Mouse (Mus musculus) CH12.LX (cell line): Measurements from ENCODE around the gene Ate1. TPM values are rescaled to one million over a fixed set of nuclear protein-coding genes. Genes with fewer than 3 reads are reported as not detected.

ENCODE experiments used
- DNase-seq: peaks from one replicate; pipeline ENCODE4 v3.0.0-alpha.2; 2013; ENCODE audit errors: extremely low read depth
- H3K27ac ChIP-seq: 2 replicates; pipeline ENCODE4 v1.5.1; 2012; ENCODE audit warnings: low read depth, mild to moderate bottlenecking, control low read depth, moderate library complexity; ENCODE audit not compliant: insufficient read depth
- H3K27me3 ChIP-seq: replicated peaks from 2 replicates; pipeline ENCODE3; 2012; ENCODE audit warnings: inconsistent platforms
- H3K36me3 ChIP-seq, 2 experiments: replicated peaks in 1 of 2; 2 replicates each; pipeline versions ENCODE3 to v1.6.1; 2012; ENCODE audit warnings: inconsistent platforms in 1 of 2, low read length in 1 of 2, mild to moderate bottlenecking in 1 of 2, mixed read lengths in 1 of 2, moderate library complexity in 1 of 2; ENCODE audit not compliant: control insufficient read depth in 1 of 2, insufficient read depth in 1 of 2
- H3K4me1 ChIP-seq, 2 experiments: 2 replicates each; pipeline ENCODE4 v1.6.1; 2012; ENCODE audit warnings: inconsistent platforms in 1 of 2, moderate library complexity in 1 of 2; ENCODE audit not compliant: insufficient read depth in 2 of 2, control insufficient read depth in 1 of 2
- H3K4me2 ChIP-seq: 2 replicates; pipeline ENCODE4 v1.6.1; 2012; ENCODE audit warnings: low read depth, mild to moderate bottlenecking, control low read depth; ENCODE audit not compliant: poor library complexity, insufficient read depth, severe bottlenecking
- H3K4me3 ChIP-seq, 3 experiments: fragments of 150-350 bp in 1 of 3; sonication (generic) in 1 of 3; replicated peaks in 1 of 3; 2 replicates each; pipeline versions ENCODE3 to v1.5.1; 2011 to 2012; ENCODE audit warnings: low read depth in 2 of 3, low read length in 2 of 3, mild to moderate bottlenecking in 2 of 3, moderate library complexity in 2 of 3, control low read depth in 1 of 3, improper control_type of control experiment in 1 of 3, inconsistent platforms in 1 of 3, mixed read lengths in 1 of 3; ENCODE audit not compliant: poor library complexity in 1 of 3
- H3K79me2 ChIP-seq: replicated peaks from 2 replicates; pipeline ENCODE4 v1.6.1; 2012; ENCODE audit warnings: mild to moderate bottlenecking, moderate library complexity; ENCODE audit not compliant: control insufficient read depth, poor library complexity, insufficient read depth, severe bottlenecking; ENCODE audit errors: extremely low read depth
- H3K9ac ChIP-seq: 2 replicates; pipeline ENCODE4 v1.6.1; 2012; ENCODE audit warnings: low read depth, mild to moderate bottlenecking, control low read depth, moderate library complexity; ENCODE audit not compliant: insufficient read depth
- H3K9me3 ChIP-seq: replicated peaks from 2 replicates; pipeline ENCODE3; 2012; ENCODE audit warnings: low read length, inconsistent platforms, mixed read lengths
- BHLHE40 ChIP-seq: IDR thresholded peaks from 2 replicates; pipeline ENCODE4 v1.6.1; 2011; ENCODE audit warnings: mild to moderate bottlenecking, low read depth, low read length, improper control_type of control experiment
- ELF1 ChIP-seq: IDR thresholded peaks from 2 replicates; pipeline ENCODE4 v1.6.1; 2014; ENCODE audit warnings: low read depth, mild to moderate bottlenecking, inconsistent platforms, low read length, improper control_type of control experiment
- ETS1 ChIP-seq: conservative IDR thresholded peaks from 2 replicates; pipeline ENCODE4 v1.6.1; 2012; ENCODE audit warnings: low read depth, mild to moderate bottlenecking, inconsistent platforms, low read length, improper control_type of control experiment, moderate library complexity
- HCFC1 ChIP-seq: IDR thresholded peaks from 2 replicates; pipeline ENCODE4 v1.6.1; 2012; ENCODE audit warnings: low read depth, mild to moderate bottlenecking, inconsistent platforms, low read length, improper control_type of control experiment
- JUN ChIP-seq: IDR thresholded peaks from 2 replicates; pipeline ENCODE4 v1.6.1; 2011; ENCODE audit warnings: low read depth, mild to moderate bottlenecking, low read length, improper control_type of control experiment, moderate library complexity; ENCODE audit not compliant: insufficient read depth
- MEF2A ChIP-seq: IDR thresholded peaks from 2 replicates; pipeline ENCODE4 v1.6.1; 2014; ENCODE audit warnings: low read depth, mild to moderate bottlenecking, inconsistent platforms, low read length, improper control_type of control experiment, borderline replicate concordance
- NELFE ChIP-seq: IDR thresholded peaks from 2 replicates; pipeline ENCODE4 v1.6.1; 2011; ENCODE audit warnings: low read depth, low read length, improper control_type of control experiment
- NRF1 ChIP-seq: IDR thresholded peaks from 2 replicates; pipeline ENCODE4 v1.6.1; 2014; ENCODE audit warnings: low read depth, mild to moderate bottlenecking, inconsistent platforms, low read length, improper control_type of control experiment, moderate library complexity
- PAX5 ChIP-seq: IDR thresholded peaks from 2 replicates; pipeline ENCODE4 v1.6.1; 2012; ENCODE audit warnings: low read length, inconsistent platforms, mixed read lengths
- POLR2A ChIP-seq: IDR thresholded peaks from 2 replicates; pipeline ENCODE4 v1.6.1; 2011; ENCODE audit warnings: low read depth, mild to moderate bottlenecking, improper control_type of control experiment, low read length
- POLR2AphosphoS2 ChIP-seq: IDR thresholded peaks from 2 replicates; pipeline ENCODE4 v1.6.1; 2011; ENCODE audit warnings: low read depth, low read length, improper control_type of control experiment
- RCOR1 ChIP-seq: conservative IDR thresholded peaks from 2 replicates; pipeline ENCODE4 v1.6.1; 2012; ENCODE audit warnings: low read depth, mild to moderate bottlenecking, inconsistent platforms, low read length, improper control_type of control experiment
- SIN3A ChIP-seq: IDR thresholded peaks from 2 replicates; pipeline ENCODE4 v1.6.1; 2012; ENCODE audit warnings: low read length, improper control_type of control experiment, inconsistent platforms
- SMC3 ChIP-seq: IDR thresholded peaks from 2 replicates; pipeline ENCODE4 v1.6.1; 2011; ENCODE audit warnings: low read depth, low read length, improper control_type of control experiment
- TBP ChIP-seq: conservative IDR thresholded peaks from 2 replicates; pipeline ENCODE4 v1.6.1; 2011; ENCODE audit warnings: low read depth, low read length, improper control_type of control experiment
- TCF12 ChIP-seq: IDR thresholded peaks from 2 replicates; pipeline ENCODE4 v1.6.1; 2014; ENCODE audit warnings: low read depth, mild to moderate bottlenecking, inconsistent platforms, low read length, improper control_type of control experiment
- UBTF ChIP-seq: IDR thresholded peaks from 2 replicates; pipeline ENCODE4 v1.6.1; 2012; ENCODE audit warnings: low read depth, mild to moderate bottlenecking, inconsistent platforms, low read length, improper control_type of control experiment, moderate library complexity
- ZKSCAN1 ChIP-seq: IDR thresholded peaks from 2 replicates; pipeline ENCODE4 v1.6.1; 2012; ENCODE audit warnings: low read depth, inconsistent platforms, low read length, improper control_type of control experiment, borderline replicate concordance
- ZMIZ1 ChIP-seq: IDR thresholded peaks from 2 replicates; pipeline ENCODE4 v1.6.1; 2012; ENCODE audit warnings: low read depth, mild to moderate bottlenecking, inconsistent platforms, low read length, improper control_type of control experiment
- ZNF384 ChIP-seq: IDR thresholded peaks from 2 replicates; pipeline ENCODE4 v1.6.1; 2012; ENCODE audit warnings: low read depth, low read length, improper control_type of control experiment, inconsistent platforms
- dilution Hi-C: fragments of 300-500 bp; cut with MboI; formaldehyde crosslinking; loops from 2 replicates; pipeline ENCODE4 v1.14.3; 2020; ENCODE audit warnings: low sequenced_read_pairs; ENCODE audit not compliant: extremely low pct_unique_long_range_greater_than_20kb, extremely low pct_ligation_motif_present
- in situ Hi-C: fragments of 300-500 bp; cut with MboI; formaldehyde crosslinking; loops from 3 replicates; pipeline ENCODE4 v1.14.3; 2019; ENCODE audit warnings: low sequenced_read_pairs, low pct_ligation_motif_present, low pct_unique_long_range_greater_than_20kb, mixed read lengths
- polyA plus RNA-seq: library from polyadenylated mRNA; unstranded; fragments of >175 nt; gene quantifications from 2 replicates; pipeline ENCODE4 v1.2.1, GENCODE M21; 2012; ENCODE audit warnings: low read depth; ENCODE audit not compliant: insufficient read length
- total RNA-seq, 2 experiments: library from RNA; depleted of rRNA; stranded (reverse); fragments of 300-350 nt in 1 of 2; fragments of >200 nt in 1 of 2; gene quantifications; 2 replicates each; pipeline ENCODE4 v1.2.3; 2012 to 2014

Ate1 gene
- total and polyA plus RNA-seq, 3 experiments = 12.2 to 15.4 (median 14.3) TPM

DNA sequence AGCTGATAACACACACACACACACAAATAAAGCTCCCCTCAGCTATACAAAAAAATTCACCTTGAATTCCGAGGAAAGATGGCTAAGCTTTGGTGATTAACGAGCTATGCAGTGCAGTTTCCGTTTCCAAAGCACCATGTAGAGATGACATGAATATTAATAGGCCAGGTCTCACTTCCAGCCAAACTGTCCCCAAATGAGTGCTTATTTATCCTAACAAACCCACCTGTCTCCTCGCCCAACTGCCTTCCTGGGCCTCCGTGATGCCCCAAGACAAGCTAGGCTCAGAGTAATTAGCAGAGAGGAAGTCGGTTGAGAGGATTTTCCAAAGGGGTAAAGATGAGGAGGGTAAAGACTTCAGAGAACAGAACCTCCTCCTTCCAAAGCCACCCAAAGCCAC lies 49.1 kb downstream of the Ate1 start:
- Histone ChIP-seq H3K4me2 (no peak overlapping the region), H3K79me2 (no peaks in the 10 kb centered on the region), H3K27ac (no peak overlapping the region), H3K9ac (no peak overlapping the region), H3K4me1 (peaks cover 0 to 2% of the 10 kb centered on the region in 2 experiments; a peak in 3 of 4 replicates), H3K9me3 (no peaks in the 10 kb centered on the region), H3K4me3 (no peak overlapping the region), H3K27me3 (no peaks in the 10 kb centered on the region), H3K36me3 (peaks cover 0 to 23% of the 10 kb centered on the region in 2 experiments)
- in situ Hi-C loops = no loop called here
- no peak for DNase-seq
- dilution Hi-C loops = no loop called here
- TF ChIP-seq ZKSCAN1 = no peak
- TF ChIP-seq POLR2AphosphoS2 = no peak
- TF ChIP-seq SMC3 = no peak
- TF ChIP-seq TBP = no peak
- TF ChIP-seq MEF2A = no peak
- TF ChIP-seq BHLHE40 = no peak
- TF ChIP-seq ELF1 = no peak
- TF ChIP-seq POLR2A = no peak
- TF ChIP-seq NELFE = no peak
- no peak for TF ChIP-seq RCOR1
- no peak for TF ChIP-seq ZMIZ1
- TF ChIP-seq SIN3A = no peak
- no peak for TF ChIP-seq TCF12
- TF ChIP-seq ZNF384 = no peak
- no peak for TF ChIP-seq JUN
- TF ChIP-seq ETS1 = no peak
- TF ChIP-seq NRF1 = no peak
- TF ChIP-seq UBTF = no peak
- TF ChIP-seq PAX5 = no peak

DNA sequence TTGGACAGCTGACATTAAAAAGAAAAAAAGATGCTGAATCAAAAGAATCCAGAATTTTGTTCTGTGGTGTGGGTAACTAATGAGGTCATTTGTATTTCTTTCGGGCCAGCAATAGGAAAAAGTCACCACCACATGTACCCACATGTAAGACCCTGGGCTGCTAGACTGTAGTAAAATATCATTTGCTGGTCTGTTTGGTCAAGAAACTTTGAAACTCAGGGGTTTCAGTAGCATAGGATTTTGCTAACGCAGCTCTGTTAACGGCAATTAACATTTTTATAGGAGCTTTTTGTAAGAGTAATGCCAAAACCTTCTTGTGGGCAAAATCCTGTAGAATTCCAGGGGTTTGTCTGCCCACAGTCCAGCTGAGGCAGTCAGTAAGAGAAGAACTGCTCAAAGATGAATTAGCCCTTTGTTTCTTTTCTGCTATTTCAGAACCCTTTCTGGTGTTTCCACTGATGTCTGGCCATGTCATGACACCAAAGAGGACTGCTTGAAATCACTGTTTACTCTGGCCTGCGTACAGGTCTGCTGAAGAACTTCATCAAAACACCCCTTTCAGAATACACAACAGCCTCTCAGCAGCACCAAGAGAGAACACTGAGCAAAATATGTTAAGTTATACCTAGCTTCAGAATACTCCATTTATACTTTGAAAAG lies 64.5 kb downstream of the Ate1 start:
- Histone ChIP-seq H3K4me2 (no peak overlapping the region), H3K36me3 (peaks cover 17 to 44% of the 10 kb centered on the region in 2 experiments), H3K79me2 (no peaks in the 10 kb centered on the region), H3K9me3 (no peaks in the 10 kb centered on the region), H3K4me1 (no peaks in the 10 kb centered on the region), H3K9ac (no peak overlapping the region), H3K27me3 (no peaks in the 10 kb centered on the region), H3K27ac (no peak overlapping the region), H3K4me3 (no peak overlapping the region)
- dilution Hi-C loops = no loop called here
- TF ChIP-seq HCFC1 = no peak
- TF ChIP-seq BHLHE40 = no peak
- in situ Hi-C loops = no loop called here
- DNase-seq = no peak
